16 mouse cellular contexts compared by ENCODE assay signal in genomic region chr5:150114778-150115177, GRCm38 (mm10). TPM values are rescaled to one million over a fixed set of nuclear protein-coding genes. Genes with fewer than 3 reads are reported as not detected.
DNase-seq lines count a peak whose midpoint lies in the region; ATAC-seq and TF ChIP-seq lines count a peak whose summit lies in the region.
"Had no signal": no experiment of that assay in that cellular context is flagged by ENCODE, and none has a peak within 500 bp of the region (broad histone marks: within the 10 kb centered on the region; RNA-seq: fewer than 3 reads in every experiment).

No protein-coding gene starts in this region.

- no peak for TF ChIP-seq POLR2A in olfactory bulb, adult 2 months (IDR thresholded peaks at IDR 0.05; ENCODE audit: insufficient read depth, low read depth, low read length)

- no peak for ATAC-seq in heart, embryonic 12.5 days (ENCODE audit: insufficient number of reproducible peaks, low FRiP score)
- no peak for ATAC-seq in kidney, postnatal 0 days (replicated peaks; ENCODE audit: low FRiP score, low read depth)
- no peak for ATAC-seq in kidney, embryonic 16.5 days (ENCODE audit: low FRiP score, low TSS enrichment)
- no peak for ATAC-seq in stomach, embryonic 15.5 days (ENCODE audit: insufficient read depth, low FRiP score, low read depth)
- no peak for ATAC-seq in stomach, postnatal 0 days (ENCODE audit: low FRiP score, low TSS enrichment)
- no peak for ATAC-seq in activated CD4-positive, CD25-positive, alpha-beta regulatory T cell, adult 4 months
- ATAC-seq: intestine, embryonic 15.5 days; liver, embryonic 12.5 days had no signal

- H3K9ac ChIP-seq in heart, embryonic 12.5 days, result no peak overlapping the region
- no peak overlapping the region for H3K9ac ChIP-seq in kidney, postnatal 0 days (ENCODE audit: low read depth, low read length)
- H3K9ac ChIP-seq in kidney, embryonic 16.5 days (replicated peaks; ENCODE audit: low read length), result no peak overlapping the region
- no peak overlapping the region for H3K9ac ChIP-seq in stomach, embryonic 15.5 days
- H3K9ac ChIP-seq in stomach, postnatal 0 days (ENCODE audit: low read length), result no peak overlapping the region
- H3K9ac ChIP-seq: hindbrain, embryonic 14.5 days; intestine, embryonic 15.5 days; midbrain, embryonic 12.5 days had no signal

- peaks cover 27% of the 10 kb centered on the region for H3K4me1 ChIP-seq in heart, embryonic 12.5 days (replicated peaks)
- H3K4me1 ChIP-seq in kidney, postnatal 0 days (replicated peaks; ENCODE audit: insufficient read depth, low read length), result no peaks in the 10 kb centered on the region
- no peaks in the 10 kb centered on the region for H3K4me1 ChIP-seq in kidney, embryonic 16.5 days (ENCODE audit: insufficient read depth, low read length)
- 0 out of 2 replicates have a peak, but pooled peaks cover 5% of the 10 kb centered on the region for H3K4me1 ChIP-seq in stomach, embryonic 15.5 days
- H3K4me1 ChIP-seq in stomach, postnatal 0 days (replicated peaks; ENCODE audit: control insufficient read depth, insufficient read depth), result no peaks in the 10 kb centered on the region
- peaks cover 11% of the 10 kb centered on the region for H3K4me1 ChIP-seq in olfactory bulb, adult 2 months (ENCODE audit: control insufficient read depth, insufficient read depth, low read length)

- H3K27me3 ChIP-seq in heart, embryonic 12.5 days (replicated peaks), result no peaks in the 10 kb centered on the region
- H3K27me3 ChIP-seq in kidney, postnatal 0 days (ENCODE audit: insufficient read depth, low read length), result no peaks in the 10 kb centered on the region
- no peaks in the 10 kb centered on the region for H3K27me3 ChIP-seq in kidney, embryonic 16.5 days (ENCODE audit: insufficient read depth, low read length)
- H3K27me3 ChIP-seq in stomach, embryonic 15.5 days (replicated peaks), result no peaks in the 10 kb centered on the region
- no peaks in the 10 kb centered on the region for H3K27me3 ChIP-seq in stomach, postnatal 0 days (ENCODE audit: control insufficient read depth, insufficient read depth, low read length)
- H3K27me3 ChIP-seq: intestine, embryonic 15.5 days had no signal

- no peak overlapping the region for H3K4me2 ChIP-seq in heart, embryonic 12.5 days
- no peak overlapping the region for H3K4me2 ChIP-seq in kidney, postnatal 0 days (ENCODE audit: low read length)
- H3K4me2 ChIP-seq in kidney, embryonic 16.5 days (replicated peaks; ENCODE audit: low read depth, low read length), result no peak overlapping the region
- H3K4me2 ChIP-seq in stomach, embryonic 15.5 days, result no peak overlapping the region
- no peak overlapping the region for H3K4me2 ChIP-seq in stomach, postnatal 0 days (replicated peaks; ENCODE audit: low read depth)
- H3K4me2 ChIP-seq: intestine, embryonic 15.5 days; midbrain, embryonic 12.5 days had no signal

- WGBS in heart, embryonic 12.5 days, result 77% methylated on average over 4 of the region's 4 CpGs
- WGBS in kidney, postnatal 0 days, result 83% methylated on average over 4 of the region's 4 CpGs
- 79% methylated on average over 4 of the region's 4 CpGs for WGBS in kidney, embryonic 16.5 days
- 73% methylated on average over 4 of the region's 4 CpGs for WGBS in stomach, embryonic 15.5 days
- WGBS in stomach, postnatal 0 days, result 57% methylated on average over 4 of the region's 4 CpGs
- WGBS in olfactory bulb, adult 2 months, result 44% methylated on average over 4 of the region's 4 CpGs

- peaks cover 3% of the 10 kb centered on the region; the same call in 1 of the 2 replicates for H3K9me3 ChIP-seq in heart, embryonic 12.5 days (replicated peaks)
- no peaks in the 10 kb centered on the region; the same call in 1 of the 2 replicates for H3K9me3 ChIP-seq in kidney, postnatal 0 days (replicated peaks; ENCODE audit: low read length)
- H3K9me3 ChIP-seq in kidney, embryonic 16.5 days (ENCODE audit: low read length), result no peaks in the 10 kb centered on the region; the same call in 1 of the 2 replicates
- H3K9me3 ChIP-seq in stomach, embryonic 15.5 days, result no peaks in the 10 kb centered on the region
- no peaks in the 10 kb centered on the region for H3K9me3 ChIP-seq in stomach, postnatal 0 days (ENCODE audit: control insufficient read depth, low read length)
- H3K9me3 ChIP-seq: intestine, embryonic 15.5 days had no signal

- no peak for TF ChIP-seq CTCF in kidney, postnatal 0 days (IDR thresholded peaks at IDR 0.05; ENCODE audit: low read depth)
- TF ChIP-seq CTCF in stomach, postnatal 0 days (IDR thresholded peaks at IDR 0.05; ENCODE audit: low read depth), result no peak
- TF ChIP-seq CTCF in olfactory bulb, adult 2 months (IDR thresholded peaks at IDR 0.05; ENCODE audit: insufficient read depth, low read depth, low read length), result no peak

- no peak overlapping the region for H3K4me3 ChIP-seq in heart, embryonic 12.5 days
- no peak overlapping the region for H3K4me3 ChIP-seq in kidney, postnatal 0 days (replicated peaks; ENCODE audit: low read depth, low read length)
- no peak overlapping the region for H3K4me3 ChIP-seq in kidney, embryonic 16.5 days (ENCODE audit: low read length)
- no peak overlapping the region for H3K4me3 ChIP-seq in stomach, embryonic 15.5 days (replicated peaks)
- H3K4me3 ChIP-seq in stomach, postnatal 0 days (ENCODE audit: low read depth, low read length), result no peak overlapping the region
- H3K4me3 ChIP-seq in olfactory bulb, adult 2 months (ENCODE audit: insufficient read depth, low read depth, low read length), result no peak overlapping the region
- H3K4me3 ChIP-seq: intestine, embryonic 15.5 days; liver, embryonic 12.5 days; midbrain, embryonic 12.5 days had no signal

- H3K27ac ChIP-seq in heart, embryonic 12.5 days (ENCODE audit: poor library complexity, severe bottlenecking), result peak overlapping the region; percentile 75; the same call in 1 of the 2 replicates
- H3K27ac ChIP-seq in kidney, postnatal 0 days, result no peak overlapping the region
- no peak overlapping the region for H3K27ac ChIP-seq in kidney, embryonic 16.5 days (ENCODE audit: low read length)
- 0 out of 2 replicates have a peak overlapping the region, but pooled peaks have one; percentile 40 for H3K27ac ChIP-seq in stomach, embryonic 15.5 days
- H3K27ac ChIP-seq in stomach, postnatal 0 days (replicated peaks), result no peak overlapping the region
- peak overlapping the region; percentile 81; the same call in 1 of the 2 replicates for H3K27ac ChIP-seq in olfactory bulb, adult 2 months (ENCODE audit: insufficient read depth, low read depth, low read length)
- H3K27ac ChIP-seq: intestine, embryonic 15.5 days; midbrain, embryonic 12.5 days had no signal

- no peaks in the 10 kb centered on the region for H3K36me3 ChIP-seq in heart, embryonic 12.5 days
- H3K36me3 ChIP-seq in kidney, postnatal 0 days (ENCODE audit: insufficient read depth, low read length), result no peaks in the 10 kb centered on the region
- H3K36me3 ChIP-seq in kidney, embryonic 16.5 days (ENCODE audit: insufficient read depth, low read length), result no peaks in the 10 kb centered on the region
- H3K36me3 ChIP-seq in stomach, embryonic 15.5 days, result no peaks in the 10 kb centered on the region
- no peaks in the 10 kb centered on the region for H3K36me3 ChIP-seq in stomach, postnatal 0 days (ENCODE audit: control insufficient read depth, insufficient read depth, low read length)
- H3K36me3 ChIP-seq: intestine, embryonic 15.5 days; liver, embryonic 12.5 days; midbrain, embryonic 12.5 days had no signal

- no peak for DNase-seq in heart, adult 9 months (ENCODE audit: low spot score in 2 of 2)
- peak; percentile 14 for DNase-seq in kidney, postnatal 0 days (ENCODE audit: low spot score)
- DNase-seq in stomach, postnatal 0 days (ENCODE audit: low spot score), result no peak
- DNase-seq: adrenal gland, adult 8-10 months; cerebellum, adult 11-12 months; gastrocnemius, postnatal 14 days; kidney, adult 9 months had no signal

- TF ChIP-seq EP300 in stomach, postnatal 0 days (optimal IDR thresholded peaks at IDR 0.05), result no peak

RNA-seq across cellular contexts. Expression of gene Fry, which starts 3.7 kb away (rescaled TPM):
- polyA plus RNA-seq in heart, embryonic 12.5 days (2016; fragmentation: Nextera tagmentation; extraction: Ambion mirVana), result 30.6 and 37.2 TPM in 2 replicates
- 8.5 and 9.6 TPM in 2 replicates for polyA plus RNA-seq in kidney, postnatal 0 days (2015; fragmentation: Nextera tagmentation; extraction: Ambion mirVana)
- polyA plus RNA-seq in kidney, embryonic 16.5 days (2015; fragmentation: Nextera tagmentation; extraction: Ambion mirVana), result 5.7 and 7.8 TPM in 2 replicates
- 8.6 and 9.7 TPM in 2 replicates for polyA plus RNA-seq in stomach, embryonic 15.5 days (2015; fragmentation: Nextera tagmentation; extraction: Ambion mirVana)
- polyA plus RNA-seq in stomach, postnatal 0 days (2015; fragmentation: Nextera tagmentation; extraction: Ambion mirVana), result 6.4 and 6.5 TPM in 2 replicates
- not detected in 2 replicates for polyA plus RNA-seq in olfactory bulb, adult 2 months (2012; ENCODE audit: insufficient read depth, insufficient read length, low replicate concordance, missing spikeins)
- polyA plus RNA-seq in activated CD4-positive, CD25-positive, alpha-beta regulatory T cell, adult 4 months (2017; shearing (Covaris generic)), result 10 to 100 TPM; 12.7 to 17.8 TPM

Comparison
In these comparisons a context has a peak if more than half of its experiments do, and no peak if none do; other contexts are left out.
1. H3K27ac ChIP-seq: peak in heart, embryonic 12.5 days (single experiment), stomach, embryonic 15.5 days (single experiment) and olfactory bulb, adult 2 months (single experiment); none in kidney, postnatal 0 days (single experiment), kidney, embryonic 16.5 days (single experiment) and stomach, postnatal 0 days (single experiment).